Mouse (Mus musculus): ENCODE measurements around the gene Map3k5. TPM values are rescaled to one million over a fixed set of nuclear protein-coding genes. Genes with fewer than 3 reads are reported as not detected.

Map3k5 gene
- polyA plus RNA-seq, 1 experiment from 2014 or later: 1.6 TPM

- ATAC-seq (replicated peaks; ENCODE audit: insufficient number of reproducible peaks, low FRiP score, low TSS enrichment, low read depth) (no peak), DNase-seq (ENCODE audit: low spot score) (no peak)
- Histone ChIP-seq H3K9me3 (replicated peaks; ENCODE audit: control insufficient read depth, low read length) (no peaks in the 10 kb centered on the region), H3K4me3 (ENCODE audit: low read depth, low read length) (no peak overlapping the region), H3K9ac (replicated peaks; ENCODE audit: low read length) (no peak overlapping the region), H3K4me2 (ENCODE audit: low read depth, low read length) (no peak overlapping the region), H3K36me3 (replicated peaks; ENCODE audit: control insufficient read depth, insufficient read depth, low read depth, low read length) (no peaks in the 10 kb centered on the region), H3K27ac (replicated peaks; ENCODE audit: low read depth, low read length) (no peak overlapping the region), H3K4me1 (ENCODE audit: control insufficient read depth, insufficient read depth, low read length) (no peaks in the 10 kb centered on the region), H3K27me3 (ENCODE audit: control insufficient read depth, insufficient read depth, low read length) (no peaks in the 10 kb centered on the region)
- WGBS: 87% methylated on average over 12 of the region's 12 CpGs
Measured at GRCm38 (mm10) chr10:20132933-20133652, 198.8 kb downstream of the Map3k5 start.

GRCm38 (mm10) chr10:20135350-20136058 is 201.2 kb downstream of the Map3k5 start:
- Histone ChIP-seq H3K9me3 (replicated peaks; ENCODE audit: control insufficient read depth, low read length) (no peaks in the 10 kb centered on the region), H3K27ac (replicated peaks; ENCODE audit: low read depth, low read length) (no peak overlapping the region), H3K36me3 (replicated peaks; ENCODE audit: control insufficient read depth, insufficient read depth, low read depth, low read length) (no peaks in the 10 kb centered on the region), H3K9ac (replicated peaks; ENCODE audit: low read length) (no peak overlapping the region), H3K4me2 (ENCODE audit: low read depth, low read length) (no peak overlapping the region), H3K4me1 (ENCODE audit: control insufficient read depth, insufficient read depth, low read length) (no peaks in the 10 kb centered on the region), H3K27me3 (ENCODE audit: control insufficient read depth, insufficient read depth, low read length) (no peaks in the 10 kb centered on the region), H3K4me3 (ENCODE audit: low read depth, low read length) (no peak overlapping the region)
- no peak for ATAC-seq (replicated peaks; ENCODE audit: insufficient number of reproducible peaks, low FRiP score, low TSS enrichment, low read depth)
- no peak for DNase-seq (ENCODE audit: low spot score)
- WGBS: 77% methylated on average over 15 of the region's 15 CpGs

DNA sequence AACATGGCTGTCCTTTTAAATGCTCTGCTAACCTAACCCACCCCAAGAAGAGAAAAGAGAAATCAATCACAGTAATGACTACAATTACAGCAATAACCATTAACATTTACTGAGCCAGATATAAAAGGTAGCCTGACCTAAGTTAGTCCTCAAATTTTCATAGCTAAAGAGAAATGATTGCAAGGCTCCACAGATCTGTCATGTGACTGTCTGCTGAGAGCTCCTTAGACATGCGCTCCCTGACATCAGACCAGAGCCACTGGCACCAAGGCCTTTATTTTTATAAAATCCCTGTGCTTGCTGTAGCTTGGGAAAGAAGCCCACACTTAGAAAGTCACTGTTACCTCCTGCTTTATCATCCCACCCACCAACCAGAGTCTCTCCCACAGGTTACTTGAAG is 202.2 kb downstream of the Map3k5 start:
- Histone ChIP-seq H3K36me3 (replicated peaks; ENCODE audit: control insufficient read depth, insufficient read depth, low read depth, low read length) (no peaks in the 10 kb centered on the region), H3K27me3 (ENCODE audit: control insufficient read depth, insufficient read depth, low read length) (no peaks in the 10 kb centered on the region), H3K9me3 (replicated peaks; ENCODE audit: control insufficient read depth, low read length) (no peaks in the 10 kb centered on the region), H3K4me2 (ENCODE audit: low read depth, low read length) (no peak overlapping the region), H3K9ac (replicated peaks; ENCODE audit: low read length) (no peak overlapping the region), H3K27ac (replicated peaks; ENCODE audit: low read depth, low read length) (no peak overlapping the region), H3K4me1 (ENCODE audit: control insufficient read depth, insufficient read depth, low read length) (no peaks in the 10 kb centered on the region), H3K4me3 (ENCODE audit: low read depth, low read length) (no peak overlapping the region)
- ATAC-seq (replicated peaks; ENCODE audit: insufficient number of reproducible peaks, low FRiP score, low TSS enrichment, low read depth) (no peak), DNase-seq (ENCODE audit: low spot score) (no peak)
- WGBS: 91% methylated on average over 1 of the region's 1 CpGs

DNA sequence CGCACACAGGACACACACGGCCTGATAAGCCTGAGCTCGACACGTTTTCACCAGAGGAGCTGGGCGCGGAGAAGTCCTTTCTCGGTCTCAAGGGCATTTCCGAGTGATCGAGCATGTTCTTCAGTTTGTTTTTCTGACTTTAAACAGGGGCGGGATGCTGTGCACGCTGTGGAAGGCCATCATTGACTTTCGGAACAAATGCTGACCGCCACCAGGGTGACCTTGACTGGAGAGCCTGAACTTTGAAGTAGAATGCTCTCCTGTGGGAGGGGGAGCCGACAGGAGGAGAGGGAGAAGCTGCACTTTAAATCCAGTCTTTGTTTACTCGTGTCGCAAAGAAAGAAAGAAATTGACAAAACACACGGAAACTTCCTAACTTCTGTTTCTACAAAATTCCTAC is 207.1 kb downstream of the Map3k5 start:
- no peaks in the 10 kb centered on the region for H3K36me3 ChIP-seq (replicated peaks; ENCODE audit: control insufficient read depth, insufficient read depth, low read depth, low read length)
- no peaks in the 10 kb centered on the region for H3K9me3 ChIP-seq (replicated peaks; ENCODE audit: control insufficient read depth, low read length)
- no peak overlapping the region for H3K9ac ChIP-seq (replicated peaks; ENCODE audit: low read length)
- 69% methylated on average over 17 of the region's 17 CpGs for WGBS
- H3K27me3 ChIP-seq (ENCODE audit: control insufficient read depth, insufficient read depth, low read length): no peaks in the 10 kb centered on the region
- no peak overlapping the region for H3K27ac ChIP-seq (replicated peaks; ENCODE audit: low read depth, low read length)
- H3K4me2 ChIP-seq (ENCODE audit: low read depth, low read length): no peak overlapping the region
- ATAC-seq (replicated peaks; ENCODE audit: insufficient number of reproducible peaks, low FRiP score, low TSS enrichment, low read depth): no peak
- no peak overlapping the region for H3K4me3 ChIP-seq (ENCODE audit: low read depth, low read length)
- no peaks in the 10 kb centered on the region for H3K4me1 ChIP-seq (ENCODE audit: control insufficient read depth, insufficient read depth, low read length)
- DNase-seq (ENCODE audit: low spot score): no peak

- Histone ChIP-seq H3K27ac (replicated peaks; ENCODE audit: low read depth, low read length) (peak within 1 kb of the TSS; percentile 32; the same call in 1 of the 2 replicates), H3K36me3 (replicated peaks; ENCODE audit: control insufficient read depth, insufficient read depth, low read depth, low read length) (no peaks in the 10 kb centered on the region), H3K9ac (replicated peaks; ENCODE audit: low read length) (peak within 1 kb of the TSS; percentile 37), H3K9me3 (replicated peaks; ENCODE audit: control insufficient read depth, low read length) (no peaks in the 10 kb centered on the region), H3K4me3 (ENCODE audit: low read depth, low read length) (peak within 1 kb of the TSS; percentile 74), H3K4me1 (ENCODE audit: control insufficient read depth, insufficient read depth, low read length) (no peaks in the 10 kb centered on the region), H3K4me2 (ENCODE audit: low read depth, low read length) (peak within 1 kb of the TSS; percentile 95), H3K27me3 (ENCODE audit: control insufficient read depth, insufficient read depth, low read length) (peaks cover 18% of the 10 kb centered on the region)
- 5% methylated on average over 46 of the region's 51 CpGs for WGBS
- DNase-seq (ENCODE audit: low spot score) (peak; percentile 30), ATAC-seq (replicated peaks; ENCODE audit: insufficient number of reproducible peaks, low FRiP score, low TSS enrichment, low read depth) (no peak)
Measured at GRCm38 (mm10) chr10:20148130-20148772, 214.0 kb downstream of the Map3k5 start, which contains the start of gene Map7. Gene Map7, plus strand, starts transcription at chr10:20148471.

DNA sequence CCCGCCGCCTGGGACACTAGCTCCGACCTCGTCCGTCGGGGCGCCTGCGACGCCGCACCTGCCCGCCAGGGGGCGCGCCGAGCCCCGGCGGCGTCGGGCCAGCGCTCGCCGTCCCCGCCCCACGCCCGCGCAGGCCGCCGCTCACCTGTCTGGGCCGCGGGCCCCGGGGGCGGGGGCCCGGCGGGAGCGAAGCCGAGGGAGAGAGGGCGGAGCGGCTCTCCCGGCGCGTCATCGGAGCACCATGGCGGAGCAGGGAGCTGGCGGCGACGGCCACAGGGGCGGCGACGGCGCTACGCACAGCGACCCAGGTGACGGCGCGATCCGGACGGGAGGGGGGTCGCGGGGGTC is 214.5 kb downstream of the Map3k5 start:
- under 1% methylated on average over 52 of the region's 58 CpGs for WGBS
- Histone ChIP-seq H3K4me3 (ENCODE audit: low read depth, low read length) (peak overlapping the region; percentile 74), H3K9ac (replicated peaks; ENCODE audit: low read length) (peak overlapping the region; percentile 37), H3K27ac (replicated peaks; ENCODE audit: low read depth, low read length) (peak overlapping the region; percentile 32; the same call in 1 of the 2 replicates), H3K9me3 (replicated peaks; ENCODE audit: control insufficient read depth, low read length) (no peaks in the 10 kb centered on the region), H3K4me2 (ENCODE audit: low read depth, low read length) (peak overlapping the region; percentile 95), H3K27me3 (ENCODE audit: control insufficient read depth, insufficient read depth, low read length) (peaks cover 18% of the 10 kb centered on the region), H3K4me1 (ENCODE audit: control insufficient read depth, insufficient read depth, low read length) (no peaks in the 10 kb centered on the region), H3K36me3 (replicated peaks; ENCODE audit: control insufficient read depth, insufficient read depth, low read depth, low read length) (no peaks in the 10 kb centered on the region)
- ATAC-seq (replicated peaks; ENCODE audit: insufficient number of reproducible peaks, low FRiP score, low TSS enrichment, low read depth): peak; percentile 68
- peak; percentile 57 for DNase-seq (ENCODE audit: low spot score)

DNA sequence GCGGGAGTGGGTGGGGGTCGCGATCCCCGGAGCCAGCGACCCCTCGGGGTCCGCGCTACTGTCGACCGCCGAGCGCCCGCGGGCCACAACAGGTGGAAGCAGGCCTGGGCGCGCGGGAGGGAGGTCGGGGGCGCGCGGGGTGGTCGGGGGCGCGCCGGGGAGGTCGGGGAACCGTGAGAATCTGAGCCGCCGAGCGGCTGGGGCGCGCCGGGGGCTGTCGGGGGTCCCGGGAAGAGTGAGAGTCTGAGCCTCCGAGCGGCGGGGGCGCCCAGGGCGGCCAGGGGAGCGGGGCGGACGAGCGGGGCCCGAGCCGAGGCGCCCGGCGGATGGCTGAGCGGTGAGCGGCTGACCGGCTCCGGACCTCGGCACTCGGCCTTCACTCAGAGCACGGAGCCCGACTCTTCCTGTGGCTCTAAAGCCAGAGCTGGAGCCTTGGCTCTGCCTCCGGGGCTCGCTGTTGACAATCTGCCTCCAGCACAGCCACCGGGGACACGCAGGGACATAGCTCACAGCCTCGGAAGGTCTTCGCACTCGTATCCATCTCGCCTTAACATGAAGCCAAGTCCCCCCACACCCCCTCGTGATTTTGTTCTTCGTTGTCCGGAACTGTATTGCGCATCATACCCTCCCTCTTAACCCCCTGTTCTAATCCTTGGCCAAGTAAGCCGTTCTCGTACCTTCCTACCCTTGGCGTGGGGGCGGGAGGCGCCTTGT is 215.0 kb downstream of the Map3k5 start:
- Histone ChIP-seq H3K27ac (replicated peaks; ENCODE audit: low read depth, low read length) (peak overlapping the region; percentile 32; the same call in 1 of the 2 replicates), H3K4me1 (ENCODE audit: control insufficient read depth, insufficient read depth, low read length) (no peaks in the 10 kb centered on the region), H3K36me3 (replicated peaks; ENCODE audit: control insufficient read depth, insufficient read depth, low read depth, low read length) (no peaks in the 10 kb centered on the region), H3K9me3 (replicated peaks; ENCODE audit: control insufficient read depth, low read length) (no peaks in the 10 kb centered on the region), H3K27me3 (ENCODE audit: control insufficient read depth, insufficient read depth, low read length) (peaks cover 18% of the 10 kb centered on the region), H3K9ac (replicated peaks; ENCODE audit: low read length) (peak overlapping the region; percentile 37), H3K4me2 (ENCODE audit: low read depth, low read length) (peak overlapping the region; percentile 95), H3K4me3 (ENCODE audit: low read depth, low read length) (peak overlapping the region; percentile 74)
- ATAC-seq (replicated peaks; ENCODE audit: insufficient number of reproducible peaks, low FRiP score, low TSS enrichment, low read depth) (peak; percentile 45), DNase-seq (ENCODE audit: low spot score) (peak; percentile 46)
- under 1% methylated on average over 56 of the region's 74 CpGs for WGBS

All from embryonic facial prominence, embryonic 11.5 days (tissue).